Mouse (Mus musculus) small intestine, adult 2 months (tissue): ENCODE measurements around the gene Pola1. TPM values are rescaled to one million over a fixed set of nuclear protein-coding genes. Genes with fewer than 3 reads are reported as not detected.

ENCODE experiments used
- H3K27ac ChIP-seq: fragments of 200-500 bp; 2 replicates; pipeline ENCODE4 v1.5.1; 2012; ENCODE audit warnings: low read depth, low read length, control low read depth, inconsistent platforms; ENCODE audit not compliant: insufficient read depth
- H3K27me3 ChIP-seq: fragments of 200-500 bp; 2 replicates; pipeline ENCODE4 v1.6.1; 2012; ENCODE audit warnings: mild to moderate bottlenecking, moderate library complexity, low read length, inconsistent platforms; ENCODE audit not compliant: control insufficient read depth, insufficient read depth
- H3K36me3 ChIP-seq: fragments of 200-500 bp; 2 replicates; pipeline ENCODE4 v1.6.1; 2012; ENCODE audit warnings: mild to moderate bottlenecking, low read length, control low read depth, inconsistent platforms; ENCODE audit not compliant: control insufficient read depth, insufficient read depth
- H3K4me1 ChIP-seq: fragments of 200-500 bp; 2 replicates; pipeline ENCODE4 v1.6.1; 2012; ENCODE audit warnings: low read length, inconsistent platforms, mixed read lengths; ENCODE audit not compliant: control insufficient read depth, insufficient read depth, insufficient read length
- H3K4me3 ChIP-seq: fragments of 200-500 bp; 2 replicates; pipeline ENCODE4 v1.5.1; 2012; ENCODE audit warnings: low read depth, mild to moderate bottlenecking, control low read depth, inconsistent platforms, low read length, moderate library complexity
- CTCF ChIP-seq: fragments of 200-500 bp; IDR thresholded peaks from 2 replicates; pipeline ENCODE4 v1.5.1; 2012; ENCODE audit warnings: low read depth, mild to moderate bottlenecking, control low read depth, inconsistent platforms, low read length, moderate library complexity, mixed read lengths; ENCODE audit not compliant: insufficient replicate concordance, insufficient read length; ENCODE audit errors: extremely low read depth
- POLR2A ChIP-seq: fragments of 200-500 bp; IDR thresholded peaks from 2 replicates; pipeline ENCODE4 v1.6.1; 2012; ENCODE audit warnings: low read depth, mild to moderate bottlenecking, control low read depth, inconsistent platforms, low read length, moderate library complexity
- WGBS: fragments of 180-500 bp; shearing (Covaris S2); methylation state at CpG from one replicate; pipeline ENCODE4 v1.1.7; 2018; 5-methylcytosine and 5-hydroxymethylcytosine counted together
- polyA plus RNA-seq: library from polyadenylated mRNA; depleted of rRNA; stranded (reverse); fragments of >200 nt; gene quantifications from 2 replicates; pipeline ENCODE4 v1.2.3, GENCODE M21; 2012

Gene Pola1
- polyA plus RNA-seq, 1 experiment = 0.20 TPM

DNA sequence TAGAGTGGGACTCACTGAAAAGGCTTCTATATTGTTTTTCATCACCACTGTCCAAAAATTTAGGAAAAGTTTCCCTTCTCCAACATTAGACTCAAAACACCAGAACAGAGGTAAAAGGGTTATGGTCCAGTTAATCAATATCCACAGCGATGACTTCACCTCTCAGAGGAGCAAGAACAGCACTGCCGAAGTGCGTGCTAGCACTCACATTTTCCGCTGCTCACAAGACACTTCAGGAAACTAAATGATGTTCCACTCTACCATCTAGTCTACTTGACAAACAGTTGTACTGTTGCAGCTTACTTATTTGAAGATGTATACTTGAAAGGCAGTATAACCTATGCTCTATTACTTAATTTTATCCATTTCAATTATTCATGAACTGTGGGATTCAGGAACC lies 37.7 kb downstream of the Pola1 start:
- Histone ChIP-seq H3K36me3 (0 out of 2 replicates have a peak, but pooled peaks cover 3% of the 10 kb centered on the region), H3K27me3 (no peaks in the 10 kb centered on the region), H3K4me1 (no peaks in the 10 kb centered on the region), H3K27ac (no peak overlapping the region), H3K4me3 (no peak overlapping the region)
- TF ChIP-seq POLR2A = no peak
- TF ChIP-seq CTCF = no peak
- WGBS = 88% methylated on average over 4 of the region's 4 CpGs

DNA sequence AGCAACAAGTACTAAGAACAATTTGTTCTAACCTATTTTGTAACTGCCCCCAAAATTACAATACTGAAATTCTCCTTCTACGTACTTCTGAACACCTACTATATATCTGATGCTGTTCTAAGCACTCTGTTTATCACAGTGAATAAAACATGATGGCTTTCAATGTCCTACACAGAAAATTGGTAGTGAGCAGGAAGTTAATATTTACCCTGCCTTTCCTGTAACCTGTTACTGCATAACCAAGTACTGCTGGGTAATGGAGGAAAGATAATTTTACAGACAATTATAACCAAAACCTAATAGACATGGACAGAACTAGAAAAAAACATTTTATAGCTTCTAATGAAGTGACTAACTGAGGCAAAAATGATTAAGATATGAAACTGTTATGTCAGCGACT lies 51.0 kb downstream of the Pola1 start:
- Histone ChIP-seq H3K27ac (no peak overlapping the region), H3K4me3 (no peak overlapping the region), H3K36me3 (0 out of 2 replicates have a peak, but pooled peaks cover 1% of the 10 kb centered on the region), H3K27me3 (no peaks in the 10 kb centered on the region), H3K4me1 (no peaks in the 10 kb centered on the region)
- 87% methylated on average over 2 of the region's 2 CpGs for WGBS
- TF ChIP-seq CTCF (no peak), POLR2A (no peak)

DNA sequence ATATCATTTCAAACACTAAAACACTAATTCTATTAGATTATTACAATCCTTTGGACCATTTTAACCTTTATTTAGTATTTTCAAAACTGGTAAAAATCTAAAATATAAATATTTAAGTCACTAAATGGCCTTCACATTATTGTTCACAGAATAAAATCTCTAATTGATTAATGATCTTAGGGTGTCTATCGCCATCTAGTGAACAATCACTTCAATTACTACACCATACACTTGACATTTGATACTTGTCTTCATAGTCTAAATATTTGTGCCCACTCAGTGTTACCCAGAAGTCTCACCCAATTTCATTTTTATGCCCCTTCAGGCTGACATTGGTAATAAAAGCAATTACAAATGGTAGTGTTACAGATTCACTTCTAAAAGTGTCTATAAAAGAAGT lies 74.8 kb downstream of the Pola1 start:
- Histone ChIP-seq H3K27me3 (no peaks in the 10 kb centered on the region), H3K36me3 (no peaks in the 10 kb centered on the region), H3K27ac (no peak overlapping the region), H3K4me3 (no peak overlapping the region), H3K4me1 (no peaks in the 10 kb centered on the region)
- TF ChIP-seq CTCF = no peak
- TF ChIP-seq POLR2A = no peak
- WGBS = 21% methylated on average over 1 of the region's 1 CpGs

DNA sequence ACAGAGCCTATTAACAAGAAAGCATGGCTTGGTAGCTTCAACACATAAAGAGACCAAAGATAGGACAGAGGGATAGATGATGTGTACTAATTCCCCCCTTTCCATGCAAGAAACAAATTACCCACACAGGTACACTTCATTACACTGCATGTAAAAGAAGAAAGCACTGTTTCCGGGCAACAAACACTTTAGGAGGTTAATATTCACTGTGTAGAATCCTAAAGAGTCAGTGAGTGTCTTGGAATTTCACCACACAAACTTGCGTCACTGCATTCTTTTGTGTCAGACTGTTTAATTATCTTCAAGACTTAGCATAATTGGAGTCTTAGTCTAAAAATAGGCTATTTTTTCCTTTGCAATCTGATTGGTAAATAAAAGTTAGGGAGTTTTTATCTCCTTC lies 92.2 kb downstream of the Pola1 start:
- Histone ChIP-seq H3K4me3 (no peak overlapping the region), H3K27ac (no peak overlapping the region), H3K27me3 (no peaks in the 10 kb centered on the region), H3K36me3 (no peaks in the 10 kb centered on the region), H3K4me1 (no peaks in the 10 kb centered on the region)
- no peak for TF ChIP-seq CTCF
- no peak for TF ChIP-seq POLR2A
- 88% methylated on average over 2 of the region's 2 CpGs for WGBS

DNA sequence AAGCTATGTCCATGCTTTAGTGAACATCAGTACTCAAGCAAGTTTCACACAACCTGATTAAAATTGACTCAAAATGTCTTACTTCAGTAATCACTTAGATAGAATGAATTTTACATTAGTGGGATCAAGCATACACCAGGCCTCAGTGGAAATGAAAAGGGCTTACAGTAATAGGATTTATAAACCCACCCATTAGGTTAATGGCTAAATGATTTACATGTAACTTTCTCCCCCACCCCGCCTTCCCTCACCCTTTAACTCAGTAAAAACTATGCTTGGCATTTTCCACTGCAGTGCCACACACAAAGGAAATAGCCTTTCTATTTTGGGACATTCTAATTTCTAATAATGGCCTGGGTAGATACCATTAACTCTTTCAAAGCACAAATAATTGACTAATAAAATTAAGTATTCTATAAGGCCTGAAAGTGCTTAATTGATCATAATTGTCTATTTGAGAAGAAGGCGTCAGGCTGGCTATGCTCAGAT lies 129.0 kb downstream of the Pola1 start:
- H3K27me3 ChIP-seq = no peaks in the 10 kb centered on the region
- no peaks in the 10 kb centered on the region for H3K4me1 ChIP-seq
- no peak for TF ChIP-seq CTCF
- TF ChIP-seq POLR2A = no peak
- no peaks in the 10 kb centered on the region for H3K36me3 ChIP-seq
- no peak overlapping the region for H3K4me3 ChIP-seq
- H3K27ac ChIP-seq = no peak overlapping the region
- WGBS = 76% methylated on average over 2 of the region's 2 CpGs

DNA sequence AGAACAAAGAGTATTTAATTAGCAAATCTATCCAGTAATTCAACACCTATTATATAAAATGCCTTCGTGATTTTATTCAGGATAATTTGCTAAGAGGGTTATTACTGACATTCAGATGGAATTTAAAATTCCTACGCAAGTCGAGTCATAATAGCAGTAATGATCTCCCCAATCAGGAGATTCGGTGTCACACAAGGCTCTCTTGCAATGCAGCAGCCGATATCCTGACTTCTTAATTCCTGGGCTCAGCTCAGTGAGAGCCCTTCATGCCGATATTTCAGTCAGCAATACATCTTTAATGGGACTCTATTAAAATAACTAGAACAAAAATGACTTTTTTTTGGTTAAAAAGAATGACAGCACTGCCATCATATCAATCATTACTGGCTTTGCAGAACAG lies 134.4 kb downstream of the Pola1 start:
- TF ChIP-seq POLR2A (no peak), CTCF (no peak)
- no peaks in the 10 kb centered on the region for H3K36me3 ChIP-seq
- H3K27me3 ChIP-seq = no peaks in the 10 kb centered on the region
- no peaks in the 10 kb centered on the region for H3K4me1 ChIP-seq
- 88% methylated on average over 6 of the region's 6 CpGs for WGBS
- no peak overlapping the region for H3K27ac ChIP-seq
- H3K4me3 ChIP-seq = no peak overlapping the region

DNA sequence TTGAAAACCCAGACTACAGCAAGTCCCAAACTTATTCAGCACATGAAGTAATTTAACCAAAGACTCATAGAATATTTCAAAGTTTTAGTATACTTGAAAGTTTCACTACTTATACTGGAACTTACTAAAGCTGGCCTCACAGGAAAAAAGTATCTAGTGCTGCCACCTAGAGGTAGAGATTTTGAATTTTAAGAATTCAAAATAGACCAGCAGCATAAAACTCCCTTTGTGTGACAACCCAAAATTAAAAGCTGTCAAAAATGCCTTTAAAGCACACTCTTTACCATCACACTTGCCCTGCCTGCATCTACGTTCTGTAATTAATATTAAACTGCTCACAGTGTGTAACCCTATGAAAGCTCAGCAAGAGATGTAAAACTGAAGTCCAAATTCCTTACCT lies 166.2 kb downstream of the Pola1 start:
- TF ChIP-seq POLR2A (no peak), CTCF (no peak)
- H3K36me3 ChIP-seq = no peaks in the 10 kb centered on the region
- no peaks in the 10 kb centered on the region for H3K27me3 ChIP-seq
- H3K27ac ChIP-seq = no peak overlapping the region
- no peaks in the 10 kb centered on the region for H3K4me1 ChIP-seq
- no peak overlapping the region for H3K4me3 ChIP-seq
- 63% methylated on average over 1 of the region's 1 CpGs for WGBS
